Mouse (Mus musculus): ENCODE results near the gene Clec3b. TPM values are rescaled to one million over a fixed set of nuclear protein-coding genes. Genes with fewer than 3 reads are reported as not detected.

Clec3b gene
- polyA plus RNA-seq, 1 experiment: 0.11 TPM

GRCm38 (mm10) chr9:123138891-123139474 is 11.8 kb upstream of the Clec3b start:
- Histone ChIP-seq H3K79me2 (ENCODE audit: control insufficient read depth, insufficient read depth) (no peaks in the 10 kb centered on the region), H3K36me3 (ENCODE audit: control insufficient read depth, insufficient read depth) (peaks cover 42% of the 10 kb centered on the region), H3ac (ENCODE audit: control insufficient read depth, insufficient read length, low read depth) (no peak overlapping the region), H3K79me3 (ENCODE audit: low read depth) (no peaks in the 10 kb centered on the region), H3K27me3 (ENCODE audit: control insufficient read depth, insufficient read depth, insufficient read length) (no peaks in the 10 kb centered on the region), H3K4me3 (ENCODE audit: insufficient read depth, poor library complexity, severe bottlenecking) (no peak overlapping the region)
- TF ChIP-seq MYOG (IDR thresholded peaks at IDR 0.05; ENCODE audit: control insufficient read depth, extremely low read depth, insufficient read length): no peak
- TF ChIP-seq CEBPB (IDR thresholded peaks at IDR 0.05; ENCODE audit: low read depth): no peak
- TF ChIP-seq FOSL1 (IDR thresholded peaks at IDR 0.05; ENCODE audit: insufficient read depth, low read length, poor library complexity, severe bottlenecking): no peak
- TF ChIP-seq USF1 (IDR thresholded peaks at IDR 0.05; ENCODE audit: low read depth): no peak
- TF ChIP-seq MYOD1 (IDR thresholded peaks at IDR 0.05; ENCODE audit: control insufficient read depth, insufficient read length, low read depth): no peak
- TF ChIP-seq MAX (IDR thresholded peaks at IDR 0.05): no peak
- TF ChIP-seq CTCF (IDR thresholded peaks at IDR 0.05; ENCODE audit: control insufficient read depth, insufficient read depth, insufficient read length): no peak

GRCm38 (mm10) chr9:123139887-123140614 is 10.7 kb upstream of the Clec3b start:
- H3ac ChIP-seq (ENCODE audit: control insufficient read depth, insufficient read length, low read depth): no peak overlapping the region
- H3K79me3 ChIP-seq (ENCODE audit: low read depth): no peaks in the 10 kb centered on the region
- TF ChIP-seq USF1 (IDR thresholded peaks at IDR 0.05; ENCODE audit: low read depth) (no peak), FOSL1 (IDR thresholded peaks at IDR 0.05; ENCODE audit: insufficient read depth, low read length, poor library complexity, severe bottlenecking) (no peak), CEBPB (IDR thresholded peaks at IDR 0.05; ENCODE audit: low read depth) (no peak), CTCF (IDR thresholded peaks at IDR 0.05; ENCODE audit: control insufficient read depth, insufficient read depth, insufficient read length) (no peak)
- peaks cover 32% of the 10 kb centered on the region for H3K36me3 ChIP-seq (ENCODE audit: control insufficient read depth, insufficient read depth)
- H3K79me2 ChIP-seq (ENCODE audit: control insufficient read depth, insufficient read depth): no peaks in the 10 kb centered on the region
- H3K4me3 ChIP-seq (ENCODE audit: insufficient read depth, poor library complexity, severe bottlenecking): no peak overlapping the region
- no peaks in the 10 kb centered on the region for H3K27me3 ChIP-seq (ENCODE audit: control insufficient read depth, insufficient read depth, insufficient read length)

- Histone ChIP-seq H3K79me3 (ENCODE audit: low read depth) (no peaks in the 10 kb centered on the region), H3ac (ENCODE audit: control insufficient read depth, insufficient read length, low read depth) (no peak overlapping the region), H3K79me2 (ENCODE audit: control insufficient read depth, insufficient read depth) (no peaks in the 10 kb centered on the region), H3K4me3 (ENCODE audit: insufficient read depth, poor library complexity, severe bottlenecking) (no peak overlapping the region), H3K27me3 (ENCODE audit: control insufficient read depth, insufficient read depth, insufficient read length) (no peaks in the 10 kb centered on the region), H3K36me3 (ENCODE audit: control insufficient read depth, insufficient read depth) (no peaks in the 10 kb centered on the region)
- TF ChIP-seq USF1 (IDR thresholded peaks at IDR 0.05; ENCODE audit: low read depth) (no peak), MYOG (IDR thresholded peaks at IDR 0.05; ENCODE audit: control insufficient read depth, extremely low read depth, insufficient read length) (no peak)
Observed at GRCm38 (mm10) chr9:123148430-123148829, 2.3 kb upstream of the Clec3b start.

GRCm38 (mm10) chr9:123151561-123151960 is 815 bp downstream of the Clec3b start:
- Histone ChIP-seq H3ac (ENCODE audit: control insufficient read depth, insufficient read length, low read depth) (no peak overlapping the region), H3K4me3 (ENCODE audit: insufficient read depth, poor library complexity, severe bottlenecking) (no peak overlapping the region), H3K79me3 (ENCODE audit: low read depth) (no peaks in the 10 kb centered on the region), H3K79me2 (ENCODE audit: control insufficient read depth, insufficient read depth) (no peaks in the 10 kb centered on the region), H3K36me3 (ENCODE audit: control insufficient read depth, insufficient read depth) (no peaks in the 10 kb centered on the region), H3K27me3 (ENCODE audit: control insufficient read depth, insufficient read depth, insufficient read length) (no peaks in the 10 kb centered on the region)
- TF ChIP-seq USF1 (IDR thresholded peaks at IDR 0.05; ENCODE audit: low read depth): no peak
- no peak for TF ChIP-seq MYOD1 (IDR thresholded peaks at IDR 0.05; ENCODE audit: control insufficient read depth, insufficient read length, low read depth)
- TF ChIP-seq FOSL1 (IDR thresholded peaks at IDR 0.05; ENCODE audit: insufficient read depth, low read length, poor library complexity, severe bottlenecking): no peak

- TF ChIP-seq CTCF (IDR thresholded peaks at IDR 0.05; ENCODE audit: control insufficient read depth, insufficient read depth, insufficient read length): no peak
- TF ChIP-seq CEBPB (IDR thresholded peaks at IDR 0.05; ENCODE audit: low read depth): no peak
- TF ChIP-seq FOSL1 (IDR thresholded peaks at IDR 0.05; ENCODE audit: insufficient read depth, low read length, poor library complexity, severe bottlenecking): no peak
- no peak for TF ChIP-seq MYOD1 (IDR thresholded peaks at IDR 0.05; ENCODE audit: control insufficient read depth, insufficient read length, low read depth)
- TF ChIP-seq USF1 (IDR thresholded peaks at IDR 0.05; ENCODE audit: low read depth): no peak
- TF ChIP-seq MAX (IDR thresholded peaks at IDR 0.05): no peak
- TF ChIP-seq MYOG (IDR thresholded peaks at IDR 0.05; ENCODE audit: control insufficient read depth, extremely low read depth, insufficient read length): no peak
- Histone ChIP-seq H3K79me3 (ENCODE audit: low read depth) (no peaks in the 10 kb centered on the region), H3K79me2 (ENCODE audit: control insufficient read depth, insufficient read depth) (no peaks in the 10 kb centered on the region), H3K4me3 (ENCODE audit: insufficient read depth, poor library complexity, severe bottlenecking) (no peak overlapping the region), H3K36me3 (ENCODE audit: control insufficient read depth, insufficient read depth) (no peaks in the 10 kb centered on the region), H3K27me3 (ENCODE audit: control insufficient read depth, insufficient read depth, insufficient read length) (no peaks in the 10 kb centered on the region), H3ac (ENCODE audit: control insufficient read depth, insufficient read length, low read depth) (no peak overlapping the region)
Observed at GRCm38 (mm10) chr9:123152026-123152425, 1.3 kb downstream of the Clec3b start.

GRCm38 (mm10) chr9:123153121-123153520 is 2.4 kb downstream of the Clec3b start:
- H3K36me3 ChIP-seq (ENCODE audit: control insufficient read depth, insufficient read depth): no peaks in the 10 kb centered on the region
- H3K79me3 ChIP-seq (ENCODE audit: low read depth): no peaks in the 10 kb centered on the region
- H3K27me3 ChIP-seq (ENCODE audit: control insufficient read depth, insufficient read depth, insufficient read length): no peaks in the 10 kb centered on the region
- no peak overlapping the region for H3ac ChIP-seq (ENCODE audit: control insufficient read depth, insufficient read length, low read depth)
- no peak overlapping the region for H3K4me3 ChIP-seq (ENCODE audit: insufficient read depth, poor library complexity, severe bottlenecking)
- H3K79me2 ChIP-seq (ENCODE audit: control insufficient read depth, insufficient read depth): no peaks in the 10 kb centered on the region
- no peak for TF ChIP-seq FOSL1 (IDR thresholded peaks at IDR 0.05; ENCODE audit: insufficient read depth, low read length, poor library complexity, severe bottlenecking)
- TF ChIP-seq CEBPB (IDR thresholded peaks at IDR 0.05; ENCODE audit: low read depth): no peak
- TF ChIP-seq MAX (IDR thresholded peaks at IDR 0.05): no peak
- no peak for TF ChIP-seq USF1 (IDR thresholded peaks at IDR 0.05; ENCODE audit: low read depth)
- TF ChIP-seq MYOG (IDR thresholded peaks at IDR 0.05; ENCODE audit: control insufficient read depth, extremely low read depth, insufficient read length): no peak
- no peak for TF ChIP-seq CTCF (IDR thresholded peaks at IDR 0.05; ENCODE audit: control insufficient read depth, insufficient read depth, insufficient read length)

Measured in C2C12 (cell line).